In genomic region chr9:110244889-110245589, GRCm38 (mm10) we compare ENCODE assay signal across 8 mouse cellular contexts. TPM values are rescaled to one million over a fixed set of nuclear protein-coding genes. Genes with fewer than 3 reads are reported as not detected.
DNase-seq lines count a peak whose midpoint lies in the region; ATAC-seq and TF ChIP-seq lines count a peak whose summit lies in the region.

No protein-coding gene starts in this region.

- no peak for TF ChIP-seq EP300 in heart, adult 2 months (IDR thresholded peaks at IDR 0.05; ENCODE audit: insufficient read depth, low read depth, low read length)
- no peak for TF ChIP-seq EP300 in liver, embryonic 14.5 days (IDR thresholded peaks at IDR 0.05; ENCODE audit: low read depth)

- H3K4me3 ChIP-seq in heart, adult 2 months, result peak overlapping the region; percentile 59
- H3K4me3 ChIP-seq in liver, embryonic 14.5 days (ENCODE audit: insufficient read depth in 1 of 2, low read depth in 2 of 2, low read length in 2 of 2), result peak overlapping the region; percentile 18 to 57

- TF ChIP-seq POLR2A in heart, adult 2 months (IDR thresholded peaks at IDR 0.05; ENCODE audit: insufficient read depth, low read depth, low read length), result no peak

- intact Hi-C loops in heart, adult 2 months (cut with DNase I), result no loop called here

- no peak for TF ChIP-seq CTCF in heart, adult 2 months (IDR thresholded peaks at IDR 0.05)
- no peak for TF ChIP-seq CTCF in liver, embryonic 14.5 days (IDR thresholded peaks at IDR 0.05; ENCODE audit: low read depth)

- DNase-seq in spleen, postnatal 10 days (ENCODE audit: low spot score in 2 of 2), result peak; percentile 13 to 30
- no peak for DNase-seq in spleen, postnatal 36 days (ENCODE audit: low spot score in 2 of 2)
- peak; percentile 82 to 85 for DNase-seq in cerebellum, postnatal 25 days
- DNase-seq in heart, adult 2 months, result peak; percentile 23 to 50
- DNase-seq in kidney, postnatal 10 days, result peak; percentile 62
- no peak for DNase-seq in liver, embryonic 14.5 days (ENCODE audit: low read depth in 3 of 3, low spot score in 3 of 3)
- DNase-seq in retina, adult 2 months (ENCODE audit: low read depth, low spot score), result peak; percentile 68
- DNase-seq in urinary bladder, postnatal 36 days (ENCODE audit: low spot score in 2 of 2), result peak; percentile 20

- peaks cover 4% of the 10 kb centered on the region for H3K27me3 ChIP-seq in heart, adult 2 months (ENCODE audit: control insufficient read depth, insufficient read depth, low read length)
- peaks cover 23% of the 10 kb centered on the region for H3K27me3 ChIP-seq in liver, embryonic 14.5 days (ENCODE audit: control insufficient read depth, insufficient read depth, low read length)

- peak overlapping the region; percentile 49 for H3K9ac ChIP-seq in heart, adult 2 months (ENCODE audit: low read depth, low read length)
- no peak overlapping the region for H3K9ac ChIP-seq in liver, embryonic 14.5 days (replicated peaks)

- 4% methylated on average over 93 of the region's 93 CpGs for WGBS in heart, adult 2 months
- 2% methylated on average over 69 of the region's 93 CpGs for WGBS in liver, embryonic 14.5 days (ENCODE audit: insufficient replicate concordance)

- no peaks in the 10 kb centered on the region for H3K9me3 ChIP-seq in liver, embryonic 14.5 days (ENCODE audit: control insufficient read depth, low read length)

- H3K4me2 ChIP-seq in liver, embryonic 14.5 days (ENCODE audit: low read depth), result peak overlapping the region; percentile 70

- no peaks in the 10 kb centered on the region for H3K79me2 ChIP-seq in heart, adult 2 months (replicated peaks; ENCODE audit: control insufficient read depth, insufficient read depth, low read length)

- ATAC-seq in liver, embryonic 14.5 days (ENCODE audit: insufficient read depth), result peak; percentile 17; the same call in 1 of the 2 replicates

- H3K27ac ChIP-seq in heart, adult 2 months, result no peak overlapping the region
- H3K27ac ChIP-seq in liver, embryonic 14.5 days, result no peak overlapping the region

- no peaks in the 10 kb centered on the region for H3K36me3 ChIP-seq in heart, adult 2 months (ENCODE audit: control insufficient read depth, insufficient read depth, low read length)
- 0 out of 2 replicates have a peak, but pooled peaks cover 2% of the 10 kb centered on the region for H3K36me3 ChIP-seq in liver, embryonic 14.5 days (replicated peaks; ENCODE audit: control insufficient read depth, insufficient read depth, low read depth)

- H3K4me1 ChIP-seq in heart, adult 2 months (ENCODE audit: control insufficient read depth, insufficient read depth, low read length), result peaks cover 3% of the 10 kb centered on the region; the same call in 1 of the 2 replicates
- no peaks in the 10 kb centered on the region; a peak in 1 of 4 replicates for H3K4me1 ChIP-seq in liver, embryonic 14.5 days (replicated peaks; ENCODE audit: control insufficient read depth in 2 of 2, insufficient read depth in 2 of 2, low read length in 1 of 2)

RNA-seq across cellular contexts. Expression of gene Cspg5, which starts 1.5 kb away (rescaled TPM):
- total RNA-seq in heart, adult 2 months (2021), result under 1 TPM; 0.21 to 0.23 TPM
- polyA plus RNA-seq in heart, adult 2 months (2012; rRNA removed), result 0.15 and 0.29 TPM in 2 replicates
- polyA plus RNA-seq in liver, embryonic 14.5 days (2012; rRNA removed), result 0.13 and 0.26 TPM in 2 replicates
- polyA plus RNA-seq in liver, embryonic 14.5 days (2014; fragmentation: Nextera tagmentation; extraction: Ambion mirVana), result 0.11 and 0.13 TPM in 2 replicates

RNA-seq across cellular contexts. Expression of gene Elp6, which starts 59.9 kb away (rescaled TPM):
- 1 to 10 TPM; 2.2 to 2.3 TPM for total RNA-seq in heart, adult 2 months (2021)
- 4.5 and 4.7 TPM in 2 replicates for polyA plus RNA-seq in heart, adult 2 months (2012; rRNA removed)
- polyA plus RNA-seq in liver, embryonic 14.5 days (2012; rRNA removed), result 7.7 and 8.0 TPM in 2 replicates
- 6.3 and 7.5 TPM in 2 replicates for polyA plus RNA-seq in liver, embryonic 14.5 days (2014; fragmentation: Nextera tagmentation; extraction: Ambion mirVana)

Comparison
In these comparisons a context has a peak if more than half of its experiments do, and no peak if none do; other contexts are left out.
1. DNase-seq: peak in spleen, postnatal 10 days (2 of 2), cerebellum, postnatal 25 days (2 of 2), heart, adult 2 months (2 of 2), kidney, postnatal 10 days (single experiment), retina, adult 2 months (single experiment) and urinary bladder, postnatal 36 days (2 of 2); none in spleen, postnatal 36 days (0 of 2) and liver, embryonic 14.5 days (0 of 3).